Mouse (Mus musculus): ENCODE measurements at regions not wholly inside any gene's neighbourhood (a gene's known extent, or its start where the extent isn't known, plus 50 kb on each side); places are given as distances from the start of the nearest gene placed in this dataset.
A peak's percentile ranks its signal among the peaks of the same experiment; 100 is the strongest.

DNA sequence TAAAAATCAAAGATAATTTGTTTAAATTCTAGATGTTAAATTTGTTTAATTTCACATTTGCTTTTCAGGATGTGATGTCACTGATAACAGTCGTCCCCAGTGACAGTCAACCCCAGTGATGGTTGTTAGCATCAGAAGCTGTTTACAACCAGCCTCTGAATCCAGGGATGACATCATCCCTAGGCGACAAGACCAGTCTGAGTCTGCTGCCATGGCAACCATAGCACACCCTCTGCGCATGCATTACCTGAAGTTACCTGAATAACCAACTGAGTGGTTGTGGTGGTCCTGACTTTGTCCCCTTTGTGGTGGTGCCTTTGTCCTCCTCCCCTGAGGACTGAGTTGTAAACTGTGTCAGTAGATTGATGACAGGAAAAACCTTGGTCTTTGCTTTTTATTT is 92.0 kb upstream of the Zfp644 start:
- WGBS: 56% methylated on average over 3 of the region's 3 CpGs
- Histone ChIP-seq H3K9me3 (no peaks in the 10 kb centered on the region), H3K36me3 (no peaks in the 10 kb centered on the region), H3K4me2 (replicated peaks) (no peak overlapping the region), H3K27ac (no peak overlapping the region), H3K9ac (no peak overlapping the region), H3K27me3 (replicated peaks) (no peaks in the 10 kb centered on the region), H3K4me3 (no peak overlapping the region), H3K4me1 (no peaks in the 10 kb centered on the region)
- 0 out of 2 replicates have a peak, but pooled peaks have one; percentile 21 for ATAC-seq (ENCODE audit: low FRiP score, low read depth)

GRCm38 (mm10) chr5:106785065-106785464 is 88.0 kb upstream of the Zfp644 start:
- Histone ChIP-seq H3K36me3 (no peaks in the 10 kb centered on the region), H3K4me2 (replicated peaks) (no peak overlapping the region), H3K9ac (no peak overlapping the region), H3K27ac (no peak overlapping the region), H3K9me3 (no peaks in the 10 kb centered on the region), H3K27me3 (replicated peaks) (no peaks in the 10 kb centered on the region), H3K4me1 (no peaks in the 10 kb centered on the region), H3K4me3 (no peak overlapping the region)
- 86% methylated on average over 2 of the region's 2 CpGs for WGBS
- no peak for ATAC-seq (ENCODE audit: low FRiP score, low read depth)

DNA sequence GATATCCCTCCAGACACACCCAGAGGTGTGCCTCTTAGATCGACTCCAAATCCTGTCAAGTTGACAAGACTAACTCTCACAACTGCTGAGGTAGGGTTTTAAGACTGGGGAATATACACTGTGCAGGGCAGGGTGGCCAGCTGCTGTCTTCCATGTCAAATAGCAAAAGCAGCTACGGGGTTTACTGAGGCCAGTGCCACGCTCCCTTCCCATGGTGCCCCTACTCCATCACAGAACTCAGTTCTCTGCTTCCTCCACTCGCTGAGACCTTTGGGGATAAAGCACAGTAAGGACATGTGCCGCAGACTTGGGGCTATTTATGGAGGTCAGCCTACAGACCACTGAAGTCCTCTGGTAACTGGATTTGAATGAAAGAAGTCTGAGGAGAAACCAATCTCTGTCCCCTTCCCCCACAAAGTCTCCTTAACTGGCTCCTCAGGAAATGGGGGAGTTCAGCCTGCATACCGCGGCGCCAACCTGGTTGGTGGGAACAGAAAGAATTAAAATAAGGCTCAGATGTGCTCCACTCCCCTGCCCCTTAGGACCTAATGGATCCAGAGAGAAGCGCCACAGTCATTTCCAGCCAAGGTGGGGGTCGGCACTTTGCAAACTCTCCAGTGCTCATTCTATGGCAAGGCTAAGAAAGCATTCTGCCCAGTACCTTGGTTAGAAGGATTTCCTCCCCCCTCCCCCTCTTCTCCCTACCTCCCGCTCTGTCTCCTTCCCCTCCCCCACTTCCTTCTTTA is 87.0 kb upstream of the Zfp644 start:
- Histone ChIP-seq H3K4me1 (no peaks in the 10 kb centered on the region), H3K9ac (no peak overlapping the region), H3K9me3 (no peaks in the 10 kb centered on the region), H3K4me3 (no peak overlapping the region), H3K27ac (no peak overlapping the region), H3K4me2 (replicated peaks) (peak overlapping the region; percentile 48), H3K27me3 (replicated peaks) (no peaks in the 10 kb centered on the region), H3K36me3 (no peaks in the 10 kb centered on the region)
- WGBS: 23% methylated on average over 11 of the region's 11 CpGs
- no peak for ATAC-seq (ENCODE audit: low FRiP score, low read depth)

GRCm38 (mm10) chr5:106780749-106781148 is 83.7 kb upstream of the Zfp644 start:
- Histone ChIP-seq H3K4me1 (no peaks in the 10 kb centered on the region), H3K27ac (no peak overlapping the region), H3K27me3 (replicated peaks) (no peaks in the 10 kb centered on the region), H3K4me2 (replicated peaks) (no peak overlapping the region), H3K9ac (no peak overlapping the region), H3K36me3 (no peaks in the 10 kb centered on the region), H3K9me3 (no peaks in the 10 kb centered on the region), H3K4me3 (no peak overlapping the region)
- 89% methylated on average over 10 of the region's 10 CpGs for WGBS
- ATAC-seq (ENCODE audit: low FRiP score, low read depth): no peak

DNA sequence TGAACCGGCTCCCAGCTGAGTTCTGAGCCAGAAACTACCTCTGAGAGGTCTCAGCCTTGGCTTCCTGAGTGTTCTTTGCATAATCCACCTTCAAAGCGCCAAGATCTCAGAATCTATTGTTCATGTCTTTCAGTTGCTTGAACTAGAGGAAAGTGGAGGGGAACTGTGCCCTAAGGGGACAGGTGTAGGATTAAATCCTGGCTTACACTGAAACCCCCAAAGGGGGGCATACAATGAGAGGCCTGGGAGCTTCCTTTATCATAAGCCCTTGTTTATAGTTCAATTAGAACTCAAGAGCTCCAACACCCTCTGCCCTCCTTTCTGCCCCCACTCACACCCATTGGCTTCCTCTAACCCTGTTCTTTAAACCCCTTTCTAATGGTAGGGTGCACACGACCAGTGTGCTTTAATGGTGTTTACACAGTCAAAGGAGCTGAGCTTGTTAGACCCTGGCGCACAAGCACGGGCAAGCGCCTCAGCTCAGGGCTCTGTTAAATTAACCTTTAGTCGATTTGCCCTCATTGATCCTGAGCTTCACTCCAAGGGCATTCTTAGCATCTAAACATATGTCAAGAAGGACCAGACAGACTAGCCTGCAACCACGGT is 81.2 kb upstream of the Zfp644 start:
- no peaks in the 10 kb centered on the region for H3K27me3 ChIP-seq (replicated peaks)
- H3K4me2 ChIP-seq (replicated peaks): no peak overlapping the region
- 44% methylated on average over 8 of the region's 8 CpGs for WGBS
- H3K36me3 ChIP-seq: no peaks in the 10 kb centered on the region
- H3K4me3 ChIP-seq: no peak overlapping the region
- ATAC-seq (ENCODE audit: low FRiP score, low read depth): no peak
- no peak overlapping the region for H3K27ac ChIP-seq
- no peaks in the 10 kb centered on the region for H3K9me3 ChIP-seq
- no peak overlapping the region for H3K9ac ChIP-seq
- 0 out of 2 replicates have a peak, but pooled peaks cover 2% of the 10 kb centered on the region for H3K4me1 ChIP-seq

GRCm38 (mm10) chr5:106775010-106775693 is 78.1 kb upstream of the Zfp644 start:
- no peak overlapping the region for H3K4me2 ChIP-seq (replicated peaks)
- WGBS: 58% methylated on average over 5 of the region's 5 CpGs
- no peak for ATAC-seq (ENCODE audit: low FRiP score, low read depth)
- H3K27me3 ChIP-seq (replicated peaks): no peaks in the 10 kb centered on the region
- H3K4me1 ChIP-seq: 0 out of 2 replicates have a peak, but pooled peaks cover 6% of the 10 kb centered on the region
- H3K36me3 ChIP-seq: no peaks in the 10 kb centered on the region
- no peak overlapping the region for H3K4me3 ChIP-seq
- no peak overlapping the region for H3K27ac ChIP-seq
- no peaks in the 10 kb centered on the region for H3K9me3 ChIP-seq
- no peak overlapping the region for H3K9ac ChIP-seq

DNA sequence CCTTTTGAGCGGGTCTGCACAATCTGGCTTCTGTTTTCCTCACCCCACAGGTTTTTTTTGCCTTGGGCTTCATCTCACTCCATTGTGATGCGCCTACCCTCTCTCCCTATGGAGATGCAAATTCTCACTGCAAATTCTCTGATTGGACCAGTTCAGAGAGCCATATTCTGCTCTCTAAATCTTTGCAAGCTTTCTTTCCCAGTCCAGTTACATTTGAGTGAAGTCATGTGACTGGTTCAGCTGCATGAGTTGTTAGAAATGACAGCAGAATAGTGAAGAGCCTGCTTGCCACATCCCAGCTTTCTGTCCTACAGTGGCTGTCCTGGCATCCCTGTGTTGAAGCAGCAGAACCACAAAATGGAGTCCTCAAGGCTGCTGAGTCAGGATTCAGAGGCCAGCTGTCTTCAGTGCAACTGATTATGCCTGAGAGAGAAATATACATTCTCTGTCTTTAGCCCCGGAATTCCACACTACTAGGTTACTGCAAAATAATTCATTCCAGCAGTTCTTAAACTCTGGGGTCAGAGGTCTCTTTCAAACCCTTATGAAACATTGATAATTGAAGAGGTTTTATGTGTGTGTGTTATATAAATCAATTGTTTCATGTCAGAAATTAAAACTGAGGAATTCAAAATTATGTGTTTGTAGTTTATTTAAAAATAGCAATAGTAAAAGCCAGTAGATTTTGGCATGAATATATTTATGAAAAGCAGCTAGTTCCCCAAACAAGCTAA is 76.3 kb upstream of the Zfp644 start:
- H3K4me1 ChIP-seq: 0 out of 2 replicates have a peak, but pooled peaks cover 6% of the 10 kb centered on the region
- H3K4me2 ChIP-seq (replicated peaks): no peak overlapping the region
- no peak overlapping the region for H3K9ac ChIP-seq
- H3K36me3 ChIP-seq: no peaks in the 10 kb centered on the region
- no peak for ATAC-seq (ENCODE audit: low FRiP score, low read depth)
- H3K4me3 ChIP-seq: no peak overlapping the region
- no peaks in the 10 kb centered on the region for H3K9me3 ChIP-seq
- H3K27me3 ChIP-seq (replicated peaks): no peaks in the 10 kb centered on the region
- H3K27ac ChIP-seq: no peak overlapping the region
- WGBS: 35% methylated on average over 3 of the region's 3 CpGs

GRCm38 (mm10) chr5:106771029-106771428 is 73.9 kb upstream of the Zfp644 start:
- Histone ChIP-seq H3K4me2 (replicated peaks) (no peak overlapping the region), H3K4me3 (no peak overlapping the region), H3K9me3 (no peaks in the 10 kb centered on the region), H3K27ac (no peak overlapping the region), H3K36me3 (no peaks in the 10 kb centered on the region), H3K4me1 (0 out of 2 replicates have a peak, but pooled peaks cover 6% of the 10 kb centered on the region), H3K27me3 (replicated peaks) (no peaks in the 10 kb centered on the region), H3K9ac (no peak overlapping the region)
- ATAC-seq (ENCODE audit: low FRiP score, low read depth): no peak
- 81% methylated on average over 1 of the region's 1 CpGs for WGBS

- Histone ChIP-seq H3K9ac (no peak overlapping the region), H3K9me3 (no peaks in the 10 kb centered on the region), H3K4me1 (peaks cover 5% of the 10 kb centered on the region; the same call in 1 of the 2 replicates), H3K4me2 (replicated peaks) (no peak overlapping the region), H3K36me3 (no peaks in the 10 kb centered on the region), H3K27me3 (replicated peaks) (no peaks in the 10 kb centered on the region), H3K4me3 (no peak overlapping the region), H3K27ac (no peak overlapping the region)
- WGBS: 90% methylated on average over 3 of the region's 3 CpGs
- no peak for ATAC-seq (ENCODE audit: low FRiP score, low read depth)
These were observed 68.2 kb upstream of the Zfp644 start for GRCm38 (mm10) chr5:106765335-106765734.

- no peaks in the 10 kb centered on the region for H3K9me3 ChIP-seq
- H3K4me2 ChIP-seq (replicated peaks): no peak overlapping the region
- ATAC-seq (ENCODE audit: low FRiP score, low read depth): 0 out of 2 replicates have a peak, but pooled peaks have one; percentile 50
- no peak overlapping the region for H3K9ac ChIP-seq
- peaks cover 5% of the 10 kb centered on the region; the same call in 1 of the 2 replicates for H3K4me1 ChIP-seq
- no peak overlapping the region for H3K4me3 ChIP-seq
- WGBS: 42% methylated on average over 3 of the region's 3 CpGs
- H3K27me3 ChIP-seq (replicated peaks): 0 out of 2 replicates have a peak, but pooled peaks cover 6% of the 10 kb centered on the region
- H3K36me3 ChIP-seq: no peaks in the 10 kb centered on the region
- no peak overlapping the region for H3K27ac ChIP-seq
These were observed 66.2 kb upstream of the Zfp644 start for GRCm38 (mm10) chr5:106763283-106763682.

- Histone ChIP-seq H3K4me2 (replicated peaks) (peak overlapping the region; percentile 61), H3K27me3 (replicated peaks) (peaks cover 15% of the 10 kb centered on the region), H3K9ac (no peak overlapping the region), H3K9me3 (no peaks in the 10 kb centered on the region), H3K27ac (no peak overlapping the region), H3K36me3 (no peaks in the 10 kb centered on the region), H3K4me3 (no peak overlapping the region), H3K4me1 (peaks cover 16% of the 10 kb centered on the region)
- 12% methylated on average over 16 of the region's 16 CpGs for WGBS
- ATAC-seq (ENCODE audit: low FRiP score, low read depth): no peak
These were observed 60.9 kb upstream of the Zfp644 start for GRCm38 (mm10) chr5:106758036-106758435.

GRCm38 (mm10) chr5:106757436-106757835 is 60.3 kb upstream of the Zfp644 start:
- peaks cover 15% of the 10 kb centered on the region for H3K27me3 ChIP-seq (replicated peaks)
- no peak overlapping the region for H3K27ac ChIP-seq
- peak overlapping the region; percentile 61 for H3K4me2 ChIP-seq (replicated peaks)
- no peaks in the 10 kb centered on the region for H3K9me3 ChIP-seq
- peak; percentile 34; the same call in 1 of the 2 replicates for ATAC-seq (ENCODE audit: low FRiP score, low read depth)
- peak overlapping the region; percentile 22; the same call in 1 of the 2 replicates for H3K4me3 ChIP-seq
- H3K36me3 ChIP-seq: no peaks in the 10 kb centered on the region
- peaks cover 15% of the 10 kb centered on the region for H3K4me1 ChIP-seq
- WGBS: 1% methylated on average over 14 of the region's 14 CpGs
- 0 out of 2 replicates have a peak overlapping the region, but pooled peaks have one; percentile 17 for H3K9ac ChIP-seq

Data from neural tube, embryonic 12.5 days (tissue).